ENCODE assay signal across 9 mouse cellular contexts in genomic region chr11:119023616-119023980, GRCm38 (mm10). TPM values are rescaled to one million over a fixed set of nuclear protein-coding genes. Genes with fewer than 3 reads are reported as not detected.
A peak's percentile ranks its signal among the peaks of the same experiment; 100 is the strongest.
DNase-seq lines count a peak whose midpoint lies in the region; ATAC-seq lines count a peak whose summit lies in the region.
"Had no signal": no experiment of that assay in that cellular context is flagged by ENCODE, and none has a peak within 500 bp of the region (broad histone marks: within the 10 kb centered on the region; RNA-seq: fewer than 3 reads in every experiment).

No protein-coding gene starts in this region.

- peak overlapping the region; percentile 88 for H3K4me3 ChIP-seq in lung, embryonic 16.5 days (ENCODE audit: low read length)
- peak overlapping the region; percentile 99 for H3K4me3 ChIP-seq in hindbrain, embryonic 13.5 days
- H3K4me3 ChIP-seq in midbrain, embryonic 12.5 days: peak overlapping the region; percentile 97

- H3K9ac ChIP-seq in lung, embryonic 16.5 days (ENCODE audit: low read length): peak overlapping the region; percentile 90
- peak overlapping the region; percentile 95 for H3K9ac ChIP-seq in hindbrain, embryonic 13.5 days
- H3K9ac ChIP-seq in midbrain, embryonic 12.5 days (replicated peaks): peak overlapping the region; percentile 98

- peak; percentile 39 for DNase-seq in adrenal gland, postnatal 14 days
- no peak for DNase-seq in adrenal gland, postnatal 4 days (ENCODE audit: low spot score in 2 of 2)
- DNase-seq in lung, adult 18-20 months: no peak
- DNase-seq in right cerebral cortex, adult 18-20 months: no peak
- DNase-seq in urinary bladder, postnatal 25 days (ENCODE audit: low spot score): no peak

- WGBS in lung, embryonic 16.5 days: under 1% methylated on average over 15 of the region's 15 CpGs
- WGBS in hindbrain, embryonic 13.5 days: 1% methylated on average over 15 of the region's 15 CpGs
- WGBS in midbrain, embryonic 12.5 days: 4% methylated on average over 14 of the region's 15 CpGs

- H3K9me3 ChIP-seq in lung, embryonic 16.5 days (ENCODE audit: control insufficient read depth, low read length): no peaks in the 10 kb centered on the region
- no peaks in the 10 kb centered on the region for H3K9me3 ChIP-seq in hindbrain, embryonic 13.5 days
- H3K9me3 ChIP-seq in midbrain, embryonic 12.5 days: no peaks in the 10 kb centered on the region

- peak overlapping the region; percentile 89 for H3K4me2 ChIP-seq in lung, embryonic 16.5 days (ENCODE audit: low read depth, low read length)
- H3K4me2 ChIP-seq in hindbrain, embryonic 13.5 days: peak overlapping the region; percentile 90
- H3K4me2 ChIP-seq in midbrain, embryonic 12.5 days (replicated peaks): peak overlapping the region; percentile 96

- H3K27ac ChIP-seq in lung, embryonic 16.5 days (ENCODE audit: low read length): peak overlapping the region; percentile 89
- H3K27ac ChIP-seq in hindbrain, embryonic 13.5 days: peak overlapping the region; percentile 91
- peak overlapping the region; percentile 93 for H3K27ac ChIP-seq in midbrain, embryonic 12.5 days (replicated peaks)

- peaks cover 5% of the 10 kb centered on the region; the same call in 1 of the 2 replicates for H3K27me3 ChIP-seq in lung, embryonic 16.5 days (ENCODE audit: control insufficient read depth, insufficient read depth, low read depth, low read length)
- H3K27me3 ChIP-seq in hindbrain, embryonic 13.5 days: peaks cover 14% of the 10 kb centered on the region
- H3K27me3 ChIP-seq in midbrain, embryonic 12.5 days: peaks cover 24% of the 10 kb centered on the region

- H3K36me3 ChIP-seq in lung, embryonic 16.5 days (ENCODE audit: control insufficient read depth, insufficient read depth, low read length): peaks cover 17% of the 10 kb centered on the region
- H3K36me3 ChIP-seq in hindbrain, embryonic 13.5 days: peaks cover 23% of the 10 kb centered on the region
- H3K36me3 ChIP-seq in midbrain, embryonic 12.5 days: peaks cover 32% of the 10 kb centered on the region

- ATAC-seq in lung, embryonic 16.5 days (ENCODE audit: low read depth): no peak; the same call in 1 of the 2 replicates
- no peak; the same call in 1 of the 2 replicates for ATAC-seq in hindbrain, embryonic 13.5 days (ENCODE audit: low FRiP score)
- ATAC-seq in midbrain, embryonic 12.5 days (ENCODE audit: low FRiP score, low read depth): no peak; the same call in 1 of the 2 replicates

- H3K4me1 ChIP-seq in lung, embryonic 16.5 days (replicated peaks; ENCODE audit: control insufficient read depth, insufficient read depth, low read length): peaks cover 29% of the 10 kb centered on the region
- peaks cover 52% of the 10 kb centered on the region for H3K4me1 ChIP-seq in hindbrain, embryonic 13.5 days (replicated peaks)
- peaks cover 44% of the 10 kb centered on the region for H3K4me1 ChIP-seq in midbrain, embryonic 12.5 days

RNA-seq across cellular contexts. Expression of gene Cbx2, which starts 0.8 kb away (rescaled TPM):
- total RNA-seq in adrenal gland, postnatal 14 days (2021): 7.4 and 7.7 TPM in 2 replicates
- 10 to 100 TPM in 1 of 2 experiments, 1 to 10 TPM in 1; 9.5 to 10.1 TPM for total RNA-seq in adrenal gland, postnatal 4 days (2021)
- 27.4 and 30.5 TPM in 2 replicates for polyA plus RNA-seq in lung, embryonic 16.5 days (2015; fragmentation: Nextera tagmentation; extraction: Ambion mirVana)
- polyA plus RNA-seq in hindbrain, embryonic 13.5 days (2015; fragmentation: Nextera tagmentation; extraction: Ambion mirVana): 20.3 and 24.2 TPM in 2 replicates
- polyA plus RNA-seq in midbrain, embryonic 12.5 days (2016; fragmentation: Nextera tagmentation; extraction: Ambion mirVana): 81.0 and 86.0 TPM in 2 replicates

RNA-seq across cellular contexts. Expression of gene Cbx8, which starts 17.2 kb away (rescaled TPM):
- total RNA-seq in adrenal gland, postnatal 14 days (2021): 13.1 and 16.7 TPM in 2 replicates
- total RNA-seq in adrenal gland, postnatal 4 days (2021): 10 to 100 TPM; 10.8 to 15.5 TPM
- 7.7 and 7.9 TPM in 2 replicates for polyA plus RNA-seq in lung, embryonic 16.5 days (2015; fragmentation: Nextera tagmentation; extraction: Ambion mirVana)
- 10.0 and 11.1 TPM in 2 replicates for polyA plus RNA-seq in hindbrain, embryonic 13.5 days (2015; fragmentation: Nextera tagmentation; extraction: Ambion mirVana)
- polyA plus RNA-seq in midbrain, embryonic 12.5 days (2016; fragmentation: Nextera tagmentation; extraction: Ambion mirVana): 12.1 and 15.1 TPM in 2 replicates

RNA-seq across cellular contexts. Expression of gene Enpp7, which starts 35.6 kb away (rescaled TPM):
- not detected in 2 replicates for total RNA-seq in adrenal gland, postnatal 14 days (2021)
- not detected for total RNA-seq in adrenal gland, postnatal 4 days (2021)
- polyA plus RNA-seq in lung, embryonic 16.5 days (2015; fragmentation: Nextera tagmentation; extraction: Ambion mirVana): not detected in 2 replicates
- not detected in 2 replicates for polyA plus RNA-seq in hindbrain, embryonic 13.5 days (2015; fragmentation: Nextera tagmentation; extraction: Ambion mirVana)
- not detected in 2 replicates for polyA plus RNA-seq in midbrain, embryonic 12.5 days (2016; fragmentation: Nextera tagmentation; extraction: Ambion mirVana)
- total RNA-seq: heart, adult 18-20 months had no signal
